Mouse (Mus musculus): ENCODE results near the gene Nek1.

DNA sequence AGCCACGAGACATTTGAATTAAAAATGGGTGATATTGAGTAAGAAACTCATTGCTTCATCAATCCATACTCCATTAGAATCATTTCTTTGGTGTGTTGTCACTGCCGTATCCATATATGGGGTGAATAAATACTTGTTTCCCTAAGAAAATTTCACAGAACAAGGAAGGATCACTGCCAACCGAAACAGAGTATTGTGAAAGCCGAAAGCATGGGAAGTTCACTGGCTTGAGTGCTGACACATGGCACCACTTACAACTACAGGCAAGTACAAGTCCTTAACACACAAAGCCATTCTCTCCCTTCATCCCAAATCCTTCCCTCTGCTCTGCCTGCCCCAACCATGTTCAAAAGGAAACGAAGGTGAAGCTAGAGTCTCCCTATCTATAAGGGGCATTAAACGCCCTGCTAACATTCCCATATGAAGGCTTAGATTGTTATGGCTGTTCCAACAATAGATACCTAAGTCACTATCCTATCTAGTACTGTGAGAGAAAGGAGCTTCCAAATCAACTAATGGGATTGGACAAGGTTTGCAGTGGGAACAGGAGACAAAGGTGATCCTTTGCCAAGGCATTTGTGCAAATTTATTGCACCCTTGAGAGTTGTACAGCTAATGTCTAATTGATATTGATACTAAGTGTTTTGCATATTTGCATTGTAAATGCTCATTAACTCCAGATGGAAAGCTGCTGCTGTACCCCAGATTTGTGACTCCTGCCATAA, 168.6 kb downstream of the Nek1 start:
- TF ChIP-seq CTCF (IDR thresholded peaks at IDR 0.05; ENCODE audit: low read depth) = no peak
- TF ChIP-seq EP300 (IDR thresholded peaks at IDR 0.05; ENCODE audit: low read depth) = no peak
